Comparison of ENCODE assay signal across 19 mouse cellular contexts in genomic region chr15:28502820-28503219, GRCm38 (mm10).
DNase-seq lines count a peak whose midpoint lies in the region; ATAC-seq and TF ChIP-seq lines count a peak whose summit lies in the region.
"Had no signal": no experiment of that assay in that cellular context is flagged by ENCODE, and none has a peak within 500 bp of the region (broad histone marks: within the 10 kb centered on the region; RNA-seq: fewer than 3 reads in every experiment).

No protein-coding gene starts in this region.

- H3K9ac ChIP-seq in hindbrain, embryonic 14.5 days, result no peak overlapping the region
- no peak overlapping the region for H3K9ac ChIP-seq in hindbrain, embryonic 16.5 days (ENCODE audit: low read depth, low read length)
- no peak overlapping the region for H3K9ac ChIP-seq in midbrain, postnatal 0 days (replicated peaks; ENCODE audit: low read length, poor library complexity, severe bottlenecking)
- H3K9ac ChIP-seq in midbrain, embryonic 16.5 days (ENCODE audit: low read depth, low read length), result no peak overlapping the region
- H3K9ac ChIP-seq: embryonic facial prominence, embryonic 15.5 days; midbrain, embryonic 12.5 days; neural tube, embryonic 12.5 days had no signal

- H3K9me3 ChIP-seq in hindbrain, embryonic 14.5 days (ENCODE audit: control insufficient read depth, low read length), result no peaks in the 10 kb centered on the region
- H3K9me3 ChIP-seq in hindbrain, embryonic 16.5 days (ENCODE audit: control insufficient read depth, low read length), result peaks cover 2% of the 10 kb centered on the region; the same call in 1 of the 2 replicates
- H3K9me3 ChIP-seq in midbrain, postnatal 0 days (ENCODE audit: low read length), result no peaks in the 10 kb centered on the region
- H3K9me3 ChIP-seq in midbrain, embryonic 16.5 days (replicated peaks; ENCODE audit: control insufficient read depth, low read length, poor library complexity, severe bottlenecking), result no peaks in the 10 kb centered on the region; the same call in 1 of the 2 replicates
- H3K9me3 ChIP-seq: embryonic facial prominence, embryonic 15.5 days; heart, embryonic 10.5 days; midbrain, embryonic 12.5 days; neural tube, embryonic 12.5 days had no signal

- H3K4me1 ChIP-seq in hindbrain, embryonic 14.5 days (replicated peaks; ENCODE audit: control insufficient read depth, insufficient read depth, low read length), result no peaks in the 10 kb centered on the region
- H3K4me1 ChIP-seq in hindbrain, embryonic 16.5 days (ENCODE audit: control insufficient read depth, insufficient read depth, low read depth, low read length), result no peaks in the 10 kb centered on the region
- H3K4me1 ChIP-seq in midbrain, postnatal 0 days (ENCODE audit: insufficient read depth, low read length), result no peaks in the 10 kb centered on the region
- no peaks in the 10 kb centered on the region for H3K4me1 ChIP-seq in midbrain, embryonic 16.5 days (ENCODE audit: control insufficient read depth, insufficient read depth, low read length)
- H3K4me1 ChIP-seq: embryonic facial prominence, embryonic 15.5 days; heart, embryonic 10.5 days; midbrain, embryonic 12.5 days; neural tube, embryonic 12.5 days had no signal

- H3K4me3 ChIP-seq in hindbrain, embryonic 14.5 days (replicated peaks; ENCODE audit: low read length), result no peak overlapping the region
- no peak overlapping the region for H3K4me3 ChIP-seq in hindbrain, embryonic 16.5 days (ENCODE audit: low read length)
- no peak overlapping the region for H3K4me3 ChIP-seq in midbrain, postnatal 0 days (ENCODE audit: low read depth, low read length)
- H3K4me3 ChIP-seq in midbrain, embryonic 16.5 days (ENCODE audit: low read depth, low read length), result no peak overlapping the region
- H3K4me3 ChIP-seq: embryonic facial prominence, embryonic 15.5 days; heart, embryonic 10.5 days; midbrain, embryonic 12.5 days; neural tube, embryonic 12.5 days had no signal

- H3K27me3 ChIP-seq in hindbrain, embryonic 14.5 days (ENCODE audit: control insufficient read depth, insufficient read depth, low read length), result no peaks in the 10 kb centered on the region
- H3K27me3 ChIP-seq in hindbrain, embryonic 16.5 days (replicated peaks; ENCODE audit: control insufficient read depth, insufficient read depth, low read length), result no peaks in the 10 kb centered on the region; the same call in 1 of the 2 replicates
- no peaks in the 10 kb centered on the region for H3K27me3 ChIP-seq in midbrain, postnatal 0 days (ENCODE audit: insufficient read depth, low read length)
- H3K27me3 ChIP-seq in midbrain, embryonic 16.5 days (ENCODE audit: control insufficient read depth, insufficient read depth, low read depth, low read length), result no peaks in the 10 kb centered on the region
- H3K27me3 ChIP-seq: embryonic facial prominence, embryonic 15.5 days; midbrain, embryonic 12.5 days; neural tube, embryonic 12.5 days had no signal

- no peak overlapping the region for H3K4me2 ChIP-seq in hindbrain, embryonic 14.5 days (replicated peaks)
- H3K4me2 ChIP-seq in hindbrain, embryonic 16.5 days (ENCODE audit: low read length), result no peak overlapping the region
- no peak overlapping the region for H3K4me2 ChIP-seq in midbrain, postnatal 0 days (ENCODE audit: low read depth, low read length, poor library complexity, severe bottlenecking)
- no peak overlapping the region for H3K4me2 ChIP-seq in midbrain, embryonic 16.5 days (ENCODE audit: low read length)
- H3K4me2 ChIP-seq: embryonic facial prominence, embryonic 15.5 days; midbrain, embryonic 12.5 days; neural tube, embryonic 12.5 days had no signal

- 51% methylated on average over 4 of the region's 4 CpGs for WGBS in hindbrain, embryonic 14.5 days
- 55% methylated on average over 4 of the region's 4 CpGs for WGBS in hindbrain, embryonic 16.5 days
- WGBS in midbrain, postnatal 0 days, result 49% methylated on average over 4 of the region's 4 CpGs
- 45% methylated on average over 4 of the region's 4 CpGs for WGBS in midbrain, embryonic 16.5 days

- H3K36me3 ChIP-seq in hindbrain, embryonic 14.5 days (replicated peaks; ENCODE audit: control insufficient read depth, insufficient read depth), result no peaks in the 10 kb centered on the region
- no peaks in the 10 kb centered on the region for H3K36me3 ChIP-seq in hindbrain, embryonic 16.5 days (ENCODE audit: control insufficient read depth, insufficient read depth, low read length)
- no peaks in the 10 kb centered on the region for H3K36me3 ChIP-seq in midbrain, postnatal 0 days (ENCODE audit: insufficient read depth, low read length)
- no peaks in the 10 kb centered on the region for H3K36me3 ChIP-seq in midbrain, embryonic 16.5 days (ENCODE audit: control insufficient read depth, insufficient read depth, low read length)
- H3K36me3 ChIP-seq: embryonic facial prominence, embryonic 15.5 days; heart, embryonic 10.5 days; midbrain, embryonic 12.5 days; neural tube, embryonic 12.5 days had no signal

- no peak for ATAC-seq in hindbrain, embryonic 14.5 days (ENCODE audit: low FRiP score)
- no peak for ATAC-seq in hindbrain, embryonic 16.5 days
- ATAC-seq in midbrain, postnatal 0 days (ENCODE audit: low FRiP score), result no peak
- ATAC-seq in midbrain, embryonic 16.5 days, result no peak
- ATAC-seq: activated CD4-positive, CD25-positive, alpha-beta regulatory T cell, adult 4 months had no signal

- H3K27ac ChIP-seq in hindbrain, embryonic 14.5 days, result no peak overlapping the region
- H3K27ac ChIP-seq in hindbrain, embryonic 16.5 days (ENCODE audit: low read depth, low read length), result no peak overlapping the region
- no peak overlapping the region for H3K27ac ChIP-seq in midbrain, postnatal 0 days (ENCODE audit: low read depth, low read length)
- H3K27ac ChIP-seq in midbrain, embryonic 16.5 days (ENCODE audit: low read length), result no peak overlapping the region
- H3K27ac ChIP-seq: embryonic facial prominence, embryonic 15.5 days; heart, embryonic 10.5 days; midbrain, embryonic 12.5 days; neural tube, embryonic 12.5 days had no signal

- peak; percentile 15 for DNase-seq in embryo, embryonic 10 days (ENCODE audit: low spot score)
- DNase-seq in embryo, embryonic 9.5 days (ENCODE audit: extremely low spot score), result no peak
- peak; percentile 74 for DNase-seq in hindbrain, embryonic 14.5 days (ENCODE audit: low spot score)
- peak; percentile 69 for DNase-seq in midbrain, postnatal 0 days (ENCODE audit: low spot score)
- no peak for DNase-seq in thymus, postnatal 4 days
- DNase-seq: adrenal gland, adult 8-10 months; cerebellum, adult 9-10 months; gastrocnemius, postnatal 10 days; kidney, adult 18-20 months; kidney, postnatal 10 days; lung, postnatal 10 days; thymus, postnatal 14 days had no signal

- TF ChIP-seq CTCF in midbrain, postnatal 0 days (IDR thresholded peaks at IDR 0.05), result peak; percentile 67

Comparison
In these comparisons a context has a peak if more than half of its experiments do, and no peak if none do; other contexts are left out.
1. DNase-seq: peak in embryo, embryonic 10 days (single experiment), hindbrain, embryonic 14.5 days (single experiment) and midbrain, postnatal 0 days (single experiment); none in embryo, embryonic 9.5 days (single experiment) and thymus, postnatal 4 days (single experiment).